Mouse (Mus musculus): ENCODE measurements around the gene Creld2.
"Not testable (repeated sequence)": the region's sequence is repeated elsewhere in the genome, so short reads cannot be mapped to it uniquely, and the experiment has no call there.

Creld2 gene

DNA sequence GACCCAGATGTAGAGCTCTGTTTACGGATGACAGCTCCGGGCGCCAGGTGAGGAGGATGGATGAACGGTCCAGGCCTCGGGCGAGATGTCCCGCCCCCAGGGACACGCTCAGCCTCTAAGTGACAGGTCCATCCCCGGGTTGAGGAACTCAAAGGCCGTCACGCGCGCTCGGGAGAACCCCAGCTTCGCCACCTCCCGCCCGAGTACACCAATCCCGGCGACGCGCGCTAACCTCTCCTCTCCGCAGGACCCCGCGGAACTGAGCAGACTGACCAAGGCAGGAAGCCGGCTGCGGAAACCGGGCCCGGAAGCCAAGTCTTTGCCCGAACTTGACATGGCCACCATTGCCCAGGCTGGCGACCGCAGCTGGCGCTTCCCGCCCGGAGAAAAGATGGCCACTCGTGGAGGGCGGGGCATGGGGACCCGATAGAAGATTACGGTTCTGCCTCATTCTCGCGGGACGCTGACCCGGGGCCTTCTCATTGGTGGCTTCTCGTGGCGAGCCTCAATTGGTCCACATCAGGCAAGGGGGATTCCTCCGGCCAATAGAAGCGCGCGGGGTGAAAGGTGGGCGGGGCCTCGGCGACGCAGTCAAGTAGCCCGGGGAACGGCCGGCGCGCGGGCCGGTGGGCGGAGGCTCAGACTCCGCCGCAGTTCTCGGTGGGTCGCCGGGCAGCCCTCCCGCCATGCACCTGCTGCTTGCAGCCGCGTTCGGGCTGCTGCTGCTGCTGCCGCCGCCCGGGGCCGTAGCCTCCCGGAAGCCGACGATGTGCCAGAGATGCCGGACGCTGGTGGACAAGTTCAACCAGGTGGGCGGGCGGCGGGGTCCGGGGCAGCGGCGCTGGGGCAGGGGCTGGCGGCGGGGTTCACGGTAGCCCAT is at the start of gene Creld2, which contains the start of gene Alg12:
Gene Creld2 (plus strand): TSS at position 621 of the 880 bp plus-strand sequence.
Gene Alg12 (minus strand): TSS at position 293 of the 880 bp plus-strand sequence.
- peak; percentile 92 for DNase-seq (ENCODE audit: extremely low spot score, low read depth, low spot score)

DNA sequence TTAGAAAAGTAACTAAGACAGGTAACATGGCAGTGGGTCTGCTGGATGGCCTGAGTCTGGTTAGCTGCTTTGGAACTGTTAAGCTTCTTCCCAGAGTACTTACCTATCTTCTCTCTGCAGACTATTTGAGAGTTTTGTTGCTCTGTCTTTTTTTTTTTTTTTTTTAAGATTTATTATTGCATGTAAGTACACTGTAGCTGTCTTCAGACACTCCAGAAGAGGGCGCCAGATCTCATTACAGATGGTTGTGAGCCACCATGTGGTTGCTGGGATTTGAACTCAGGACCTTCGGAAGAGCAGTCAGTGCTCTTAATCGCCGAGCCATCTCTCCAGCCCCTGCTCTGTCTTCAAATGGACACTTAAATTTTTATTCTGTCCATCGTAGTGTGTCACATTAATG is 44.8 kb upstream of the Creld2 start:
- not testable (repeated sequence) for DNase-seq (ENCODE audit: extremely low spot score, low read depth, low spot score)

DNA sequence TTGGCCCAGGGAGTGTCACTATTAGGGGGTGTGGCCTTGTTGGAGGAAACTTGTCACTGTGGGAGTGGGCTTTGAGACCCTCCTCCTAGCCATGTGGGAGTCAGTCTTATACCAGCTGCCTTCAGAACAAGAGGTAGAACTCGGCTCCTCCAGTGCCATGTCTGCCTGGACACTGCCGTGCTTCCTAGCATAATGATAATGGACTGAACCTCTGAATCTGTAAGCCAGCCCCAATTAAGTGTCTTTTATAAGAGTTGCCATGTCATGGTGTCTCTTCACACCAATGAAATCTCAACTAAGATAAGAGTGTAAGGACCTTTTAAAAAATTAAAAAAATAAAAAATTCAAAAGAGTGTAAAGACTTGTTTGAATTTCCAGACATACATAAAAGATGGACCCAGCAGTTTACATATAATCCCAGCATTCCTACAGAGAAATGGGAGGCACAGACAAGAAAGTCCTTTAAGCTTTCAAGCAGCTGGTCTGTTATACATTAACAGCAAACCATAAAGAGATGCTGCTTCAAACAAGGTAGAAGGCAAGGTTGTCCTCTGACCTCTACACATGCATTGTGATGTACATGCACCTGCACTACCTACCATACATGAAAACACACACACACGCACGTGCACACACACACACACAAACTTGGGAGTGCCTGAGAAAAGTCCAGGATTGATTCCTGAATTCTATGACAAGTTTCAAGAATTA is 27.2 kb upstream of the Creld2 start:
- no peak for DNase-seq (ENCODE audit: extremely low spot score, low read depth, low spot score)

DNA sequence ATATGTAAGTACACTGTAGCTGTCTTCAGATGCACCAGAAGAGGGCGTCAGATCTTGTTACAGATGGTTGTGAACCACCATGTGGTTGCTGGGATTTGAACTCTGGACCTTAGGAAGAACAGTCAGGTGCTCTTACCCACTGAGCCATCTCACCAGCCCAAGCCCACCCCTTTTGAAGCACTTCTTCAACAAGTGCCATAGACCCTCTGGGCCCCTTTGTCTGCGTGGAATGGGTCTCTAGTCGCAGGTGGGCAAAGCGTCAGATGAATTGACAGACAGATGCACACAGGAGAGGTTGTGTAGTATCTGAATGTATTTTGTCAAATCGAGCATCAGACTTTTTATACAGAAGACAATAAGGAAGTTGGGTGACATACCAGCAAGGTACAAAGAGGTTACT is 24.7 kb upstream of the Creld2 start:
- DNase-seq (ENCODE audit: extremely low spot score, low read depth, low spot score) = not testable (repeated sequence)

DNA sequence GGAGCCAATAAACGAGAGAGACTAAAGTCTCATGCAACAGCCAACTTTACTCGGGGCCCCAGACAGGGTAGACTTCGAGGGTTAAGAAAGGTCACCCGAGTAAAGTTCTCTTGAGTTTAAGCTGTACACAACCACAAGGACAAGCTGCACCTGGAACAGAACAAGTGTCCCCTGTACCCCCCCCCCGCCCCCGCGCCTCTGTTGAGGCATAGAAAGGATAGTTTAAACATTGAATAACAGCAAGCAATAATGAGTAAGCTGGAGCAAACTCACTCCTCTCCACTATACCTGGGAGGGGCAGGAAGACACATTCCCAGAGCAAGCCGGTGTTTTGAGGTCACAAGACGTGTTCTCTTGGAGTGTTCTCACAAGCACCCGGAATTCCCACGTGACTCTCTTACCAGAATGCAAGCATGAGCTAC is 19.5 kb upstream of the Creld2 start:
- no peak for DNase-seq (ENCODE audit: extremely low spot score, low read depth, low spot score)

DNA sequence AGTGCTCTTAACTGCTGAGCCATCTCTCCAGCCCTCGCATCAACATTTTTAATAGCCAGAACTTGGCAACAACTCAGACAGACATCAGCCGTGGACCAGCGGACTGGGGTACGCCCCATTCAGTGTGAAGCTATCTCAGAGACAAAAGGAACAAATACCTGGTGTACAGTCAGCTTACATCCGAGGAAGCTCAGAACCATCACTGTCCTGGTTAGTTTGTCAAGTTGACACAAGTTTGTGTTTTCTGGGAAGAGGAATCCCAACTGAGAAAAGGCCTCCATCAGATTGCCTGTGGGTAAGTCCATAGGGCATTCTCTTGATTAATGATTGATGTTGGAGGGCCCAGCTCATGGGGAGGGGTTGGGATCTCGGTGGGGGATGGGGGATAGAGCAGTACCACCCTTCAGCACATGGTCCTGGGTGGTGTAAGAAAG is 18.5 kb upstream of the Creld2 start:
- no peak for DNase-seq (ENCODE audit: extremely low spot score, low read depth, low spot score)

DNA sequence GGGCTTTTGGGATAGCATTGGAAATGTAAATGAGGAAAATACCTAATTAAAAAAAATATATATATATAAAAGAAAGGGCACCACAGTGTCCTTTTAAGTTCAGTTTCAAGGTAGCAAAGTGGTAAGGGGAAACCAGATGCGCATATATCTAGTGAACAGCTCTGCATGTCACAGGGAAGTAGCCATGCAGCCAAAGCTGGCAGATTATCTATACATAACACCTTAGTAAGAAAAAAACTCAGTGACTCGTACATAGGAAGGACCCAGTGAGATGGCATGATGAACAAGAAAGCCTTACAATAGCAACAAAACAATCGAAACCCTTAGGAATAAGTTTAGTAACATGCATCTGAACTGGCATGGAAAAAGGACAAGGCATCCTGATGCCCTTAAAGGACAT is 17.5 kb upstream of the Creld2 start:
- DNase-seq (ENCODE audit: extremely low spot score, low read depth, low spot score) = no peak

DNA sequence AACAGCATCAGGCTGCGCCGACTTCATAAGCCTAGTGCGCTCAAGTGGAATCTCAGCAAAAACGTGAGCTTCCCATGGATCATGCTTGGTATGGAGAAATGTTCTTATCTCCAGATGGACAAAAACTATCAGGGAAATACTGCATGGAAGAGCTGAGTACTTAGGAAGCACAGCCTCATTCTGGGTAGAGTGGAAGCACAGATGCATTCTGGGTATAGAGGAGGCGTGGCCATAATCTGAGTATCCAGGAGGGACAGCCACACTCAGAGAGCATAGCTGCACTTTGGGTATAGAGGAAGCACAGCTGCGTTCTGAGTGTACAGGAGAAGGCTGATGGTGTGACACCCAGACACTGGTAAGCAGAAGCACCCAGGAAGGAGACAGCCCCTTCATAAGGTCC is 17.1 kb upstream of the Creld2 start:
- DNase-seq (ENCODE audit: extremely low spot score, low read depth, low spot score) = no peak

DNA sequence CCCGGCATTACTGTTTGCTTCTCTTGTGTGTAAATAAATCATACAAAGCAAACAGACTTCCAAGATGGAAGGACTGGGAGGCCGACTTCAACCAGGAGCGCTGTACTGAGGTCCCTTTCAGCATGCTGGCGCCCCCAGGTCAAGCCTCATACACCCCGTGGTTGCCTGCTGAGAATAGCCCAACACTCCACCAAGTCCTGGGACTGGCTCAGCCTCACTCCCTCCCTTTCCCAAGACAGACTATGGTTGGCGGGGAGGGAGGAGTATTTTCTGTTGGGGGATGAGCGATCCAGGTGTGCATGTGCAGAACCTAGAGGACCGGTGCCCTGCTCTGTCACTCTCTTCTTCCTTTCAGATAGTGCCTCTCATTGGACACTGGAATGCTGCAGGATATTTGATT is 11.3 kb upstream of the Creld2 start:
- DNase-seq (ENCODE audit: extremely low spot score, low read depth, low spot score) = no peak

DNA sequence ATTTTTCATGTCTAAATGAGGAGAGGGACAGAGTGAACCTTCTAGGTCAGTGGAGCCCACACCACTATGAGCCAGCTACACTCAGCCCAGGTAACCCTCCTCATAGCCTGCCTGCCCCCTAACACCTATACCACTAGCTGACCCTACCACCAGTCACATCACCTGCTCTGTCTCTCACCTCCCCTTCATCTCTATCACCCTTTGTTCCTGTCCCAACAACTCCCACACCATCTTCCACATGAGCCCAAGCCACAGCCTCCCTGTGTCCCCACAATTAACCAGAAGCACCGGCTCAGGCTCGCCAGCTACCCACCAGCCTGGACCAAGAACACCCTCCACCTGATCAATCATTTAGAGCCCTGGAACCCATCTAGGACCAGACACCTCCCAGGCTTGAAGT is 9.1 kb upstream of the Creld2 start:
- no peak for DNase-seq (ENCODE audit: extremely low spot score, low read depth, low spot score)

DNA sequence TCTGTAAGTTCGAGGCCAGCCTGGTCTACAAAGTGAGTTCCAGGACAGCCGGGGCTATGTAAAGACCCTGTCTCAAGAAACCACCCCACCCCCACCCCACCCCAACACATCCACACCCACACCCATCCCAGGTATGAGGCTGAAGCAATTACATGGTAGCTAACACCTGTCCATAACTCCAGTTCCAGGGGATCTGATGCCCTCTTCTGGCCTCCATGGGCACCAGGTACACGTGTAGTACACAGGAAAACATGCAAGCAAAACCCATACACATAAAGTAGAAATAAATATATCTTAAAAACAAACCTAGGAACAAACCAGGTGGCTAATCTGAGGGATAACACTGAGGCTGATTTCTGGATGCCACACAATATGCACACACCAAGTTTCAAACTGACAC is 6.2 kb upstream of the Creld2 start:
- DNase-seq (ENCODE audit: extremely low spot score, low read depth, low spot score) = no peak

DNA sequence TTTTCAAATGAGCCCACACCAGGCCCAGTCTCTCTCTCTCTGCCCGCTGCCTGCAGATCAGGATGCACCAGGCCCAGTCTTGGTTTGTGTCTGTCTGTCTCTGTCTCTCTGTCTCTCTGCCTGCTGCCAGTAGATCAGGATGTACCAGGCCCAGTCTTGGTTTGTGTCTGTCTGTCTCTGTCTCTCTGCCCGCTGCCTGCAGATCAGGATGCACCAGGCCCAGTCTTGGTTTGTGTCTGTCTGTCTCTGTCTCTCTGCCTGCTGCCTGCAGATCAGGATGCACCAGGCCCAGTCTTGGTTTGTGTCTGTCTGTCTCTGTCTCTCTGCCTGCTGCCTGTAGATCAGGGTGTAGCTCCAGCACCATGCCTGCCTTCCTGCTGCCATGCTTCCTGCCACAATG is 5.6 kb upstream of the Creld2 start:
- DNase-seq (ENCODE audit: extremely low spot score, low read depth, low spot score) = not testable (repeated sequence)

DNA sequence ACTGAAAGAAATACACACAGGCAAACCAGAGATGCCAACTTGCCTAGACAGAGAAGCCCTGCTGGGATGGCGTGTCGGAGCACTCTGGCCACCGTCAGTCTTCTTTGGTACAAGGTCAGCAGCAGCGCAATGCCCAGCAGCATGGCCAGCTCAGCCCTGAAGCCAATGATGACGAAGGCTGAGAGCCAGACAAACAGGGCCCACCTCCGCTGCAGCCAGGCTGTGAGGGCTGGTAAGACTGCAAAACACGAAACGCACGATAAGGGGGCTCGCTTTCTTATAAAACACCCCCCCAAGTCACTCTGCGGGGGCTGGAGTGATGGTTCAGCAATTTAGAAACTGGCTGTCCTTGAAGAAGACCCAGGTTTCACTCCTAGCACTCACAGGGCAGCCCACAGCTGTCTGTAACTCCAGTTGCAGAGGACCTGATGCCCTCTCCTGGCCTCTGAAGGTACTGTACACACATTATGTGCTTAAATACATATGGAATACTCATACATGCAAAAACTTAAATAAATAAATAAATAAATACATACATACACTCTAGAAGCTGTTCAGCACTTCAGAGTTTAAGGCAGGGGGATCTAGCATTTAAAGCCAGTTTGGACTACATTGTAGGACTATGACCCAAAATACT is 4.9 kb upstream of the Creld2 start:
- no peak for DNase-seq (ENCODE audit: extremely low spot score, low read depth, low spot score)

DNA sequence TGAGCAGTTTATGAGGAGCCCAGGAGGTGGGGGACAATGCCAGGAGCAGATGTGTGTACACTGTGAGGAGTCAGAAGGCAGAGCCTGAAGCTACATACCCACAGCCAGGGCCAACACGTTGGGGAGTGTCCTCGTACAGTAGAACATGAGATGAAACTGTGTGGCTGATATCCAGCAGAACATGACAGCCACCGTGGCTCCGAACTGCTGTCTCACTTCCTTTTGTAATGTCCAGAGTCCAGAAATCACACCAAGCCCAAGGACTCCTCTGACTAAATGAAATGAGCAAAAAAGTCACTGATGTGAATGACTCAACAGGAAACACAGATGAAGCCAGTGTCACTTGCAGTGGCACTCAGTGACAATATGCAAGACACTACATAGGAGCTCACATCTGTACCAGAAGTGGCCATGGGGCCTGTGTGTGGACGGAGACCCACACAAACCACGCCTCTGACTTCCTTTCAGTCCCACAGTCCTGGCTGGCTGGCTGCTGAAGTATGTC is 4.2 kb upstream of the Creld2 start:
- DNase-seq (ENCODE audit: extremely low spot score, low read depth, low spot score) = no peak

DNA sequence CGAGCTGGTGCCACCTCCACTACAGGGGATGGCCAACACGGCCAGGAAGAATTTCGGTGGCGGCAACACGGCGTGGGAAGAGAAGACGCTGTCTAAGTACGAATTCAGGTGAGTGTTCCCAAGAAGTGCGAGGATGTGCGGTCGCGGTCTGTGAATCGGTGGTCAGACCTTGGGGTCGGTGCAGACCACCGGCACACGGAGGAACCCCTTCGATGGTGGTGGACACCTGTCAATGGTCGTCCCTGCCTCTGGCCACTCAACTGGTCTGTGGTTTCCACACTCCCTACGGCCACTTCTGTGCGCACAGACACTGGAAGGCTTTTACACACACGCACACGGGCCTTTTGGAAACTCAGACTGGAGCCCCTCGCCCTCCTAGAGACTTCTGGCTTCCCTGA is 459 bp downstream of the Creld2 start:
- DNase-seq (ENCODE audit: extremely low spot score, low read depth, low spot score) = no peak

DNA sequence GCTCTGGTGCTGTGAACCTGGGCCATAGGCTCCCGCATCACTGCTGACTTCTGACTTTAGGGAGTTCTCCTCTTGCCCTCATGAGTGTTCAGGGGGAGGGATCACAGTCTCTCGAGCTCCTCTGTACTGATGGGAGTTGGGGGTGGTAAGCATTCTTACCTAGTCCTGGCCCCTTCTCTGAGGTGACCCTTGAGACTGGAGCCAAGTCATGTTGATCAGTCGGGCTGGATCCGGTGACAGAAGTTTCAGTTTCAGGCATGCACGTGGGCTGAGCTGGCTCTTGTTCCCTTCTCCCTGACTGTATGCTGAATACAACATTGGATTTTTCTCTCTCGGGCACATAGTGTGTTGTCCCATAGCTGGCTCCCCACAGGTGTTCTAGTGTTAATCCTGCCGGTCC is 2.0 kb downstream of the Creld2 start:
- no peak for DNase-seq (ENCODE audit: extremely low spot score, low read depth, low spot score)

DNA sequence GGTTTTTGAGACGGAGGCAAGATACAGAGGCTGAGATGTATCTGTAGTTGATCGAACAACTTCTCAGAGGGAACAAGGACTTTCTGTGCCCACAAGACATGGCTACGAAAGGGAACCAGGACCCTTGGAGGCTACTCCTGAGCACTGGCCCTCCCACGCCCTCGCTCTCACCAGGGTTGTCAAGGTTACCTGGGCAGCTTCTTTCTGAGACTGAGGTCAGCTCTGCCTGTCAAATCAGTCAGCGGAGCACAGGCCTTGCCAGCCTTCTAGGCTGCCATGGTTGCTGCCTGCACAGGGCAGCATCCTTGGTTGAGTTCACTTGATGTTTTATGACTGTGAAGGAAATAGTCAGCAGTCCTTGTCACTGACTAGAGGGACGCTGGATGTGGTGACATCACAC is 3.1 kb downstream of the Creld2 start:
- no peak for DNase-seq (ENCODE audit: extremely low spot score, low read depth, low spot score)

DNA sequence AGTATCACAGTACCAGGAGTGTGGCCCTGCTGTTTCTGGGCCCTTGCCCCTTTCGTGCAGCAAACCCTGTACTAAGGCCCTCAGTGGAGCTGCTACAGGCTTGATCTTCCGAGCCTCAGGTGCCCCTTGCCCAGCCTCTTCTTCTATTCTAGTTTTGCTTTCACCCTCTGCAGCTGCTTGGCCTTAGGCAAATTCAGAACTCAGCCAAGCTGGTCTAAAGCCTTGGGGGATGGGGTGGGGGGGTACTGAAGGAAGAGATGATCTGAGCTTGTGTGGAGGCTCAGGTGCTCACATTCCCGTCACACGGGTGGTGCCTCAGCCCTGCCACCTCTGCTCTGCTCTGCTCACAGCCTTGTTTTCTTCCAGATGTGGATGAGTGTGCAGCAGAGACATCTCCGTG is 3.9 kb downstream of the Creld2 start:
- no peak for DNase-seq (ENCODE audit: extremely low spot score, low read depth, low spot score)

DNA sequence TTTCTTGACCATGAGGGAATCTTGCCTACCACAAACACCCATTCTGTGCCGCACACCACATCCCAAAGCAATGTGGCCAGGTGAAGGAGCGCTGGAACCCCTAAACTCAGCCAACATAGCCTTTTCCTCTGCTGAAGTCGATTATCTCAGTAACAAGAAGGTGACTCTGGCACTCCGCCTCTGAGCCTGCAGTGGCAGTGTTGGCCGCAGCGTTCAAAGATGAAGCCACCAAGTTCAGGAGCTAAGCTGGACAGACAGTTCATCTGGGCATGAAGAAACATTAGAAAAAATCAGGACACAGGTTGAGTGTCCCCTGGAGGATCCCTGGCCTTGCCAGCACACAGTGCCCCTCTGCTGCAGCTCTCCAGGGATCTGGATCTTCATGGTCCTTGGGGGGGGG is 8.0 kb downstream of the Creld2 start:
- DNase-seq (ENCODE audit: extremely low spot score, low read depth, low spot score) = no peak

DNA sequence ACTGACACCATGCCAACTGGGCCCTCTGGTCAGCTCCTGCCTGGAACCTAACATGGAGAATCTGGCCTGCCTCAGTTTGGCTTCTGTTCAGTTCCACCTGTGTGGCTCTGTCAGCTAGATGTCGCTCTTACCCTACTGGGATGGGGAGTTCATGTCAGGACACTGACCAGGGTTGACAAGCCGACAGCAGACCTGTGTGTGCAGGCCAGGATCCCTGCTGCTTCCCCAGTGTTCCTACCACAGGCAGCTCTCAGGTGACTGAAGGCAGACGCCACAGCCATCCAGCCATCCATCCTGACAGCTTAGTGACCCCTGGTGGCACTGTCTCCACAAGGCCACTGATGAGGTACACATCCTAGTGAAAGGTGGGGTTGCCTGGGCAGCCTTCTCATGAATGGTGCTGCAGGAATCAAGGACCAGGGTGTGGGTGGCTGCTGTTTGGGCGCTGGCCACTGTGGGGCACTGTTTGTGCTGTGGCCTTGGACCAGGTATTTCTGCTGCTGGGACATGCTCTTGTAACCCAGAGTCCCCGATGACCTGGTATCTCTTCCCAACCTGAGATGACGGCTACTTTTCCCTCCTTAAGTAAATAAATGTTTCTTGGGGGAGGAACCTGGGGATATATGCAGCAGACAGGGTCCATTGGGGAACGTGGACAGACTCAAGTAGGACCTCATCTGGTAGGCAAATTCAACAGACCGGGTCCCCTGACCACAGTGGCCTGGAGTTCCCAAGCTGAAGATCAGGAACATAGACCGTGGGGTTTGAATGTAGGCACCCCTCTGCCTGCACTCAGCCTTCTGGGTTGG is 8.7 kb downstream of the Creld2 start:
- DNase-seq (ENCODE audit: extremely low spot score, low read depth, low spot score) = peak; percentile 22
